Mouse (Mus musculus): ENCODE results near the gene Bckdk. TPM values are rescaled to one million over a fixed set of nuclear protein-coding genes. Genes with fewer than 3 reads are reported as not detected.
"Not testable (repeated sequence)": the region's sequence is repeated elsewhere in the genome, so short reads cannot be mapped to it uniquely, and the experiment has no call there.

The Bckdk gene
- polyA plus RNA-seq, 1 experiment: 57.3 TPM

DNA sequence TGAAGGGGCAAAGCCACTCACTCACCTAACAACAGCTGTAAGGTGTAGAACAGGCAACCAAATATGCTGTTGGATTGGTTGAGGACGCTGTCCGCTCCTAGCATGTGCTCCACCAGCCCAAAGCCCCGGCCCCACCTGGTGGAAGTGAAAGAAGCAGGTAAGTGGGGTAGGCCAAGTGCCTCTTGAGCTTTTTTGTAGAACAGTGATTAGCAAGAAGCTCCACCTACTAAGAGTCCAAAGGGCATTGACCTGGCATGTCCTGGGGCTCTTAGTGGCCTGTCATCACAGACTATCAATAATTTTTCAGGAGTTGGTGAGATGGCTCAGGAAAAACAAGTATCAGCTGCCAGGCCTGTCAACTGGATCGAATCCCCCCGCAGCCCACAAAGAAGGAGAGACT is 9.4 kb upstream of the Bckdk start:
- peak overlapping the region; percentile 64 for H3K4me3 ChIP-seq (ENCODE audit: insufficient read depth, low read length)
- H3K4me1 ChIP-seq (ENCODE audit: control insufficient read depth, insufficient read depth, low read length): no peaks in the 10 kb centered on the region
- TF ChIP-seq POLR2A (IDR thresholded peaks at IDR 0.05; ENCODE audit: low read depth, low read length): no peak
- no peak for TF ChIP-seq CTCF (IDR thresholded peaks at IDR 0.05; ENCODE audit: borderline replicate concordance, insufficient read depth, low read length)
- H3K27ac ChIP-seq (ENCODE audit: insufficient read depth, low read length): no peak overlapping the region

GRCm38 (mm10) chr7:127895442-127895841 is 8.4 kb upstream of the Bckdk start, which contains the start of the genes Gm21974 and Vkorc1:
Gm21974 (minus strand) TSS chr7:127895454.
Vkorc1 (minus strand) TSS chr7:127895617.
- peak; percentile 91 for TF ChIP-seq POLR2A (IDR thresholded peaks at IDR 0.05; ENCODE audit: low read depth, low read length)
- peak; percentile 73; the same call in 1 of the 2 replicates for TF ChIP-seq CTCF (IDR thresholded peaks at IDR 0.05; ENCODE audit: borderline replicate concordance, insufficient read depth, low read length)
- Histone ChIP-seq H3K4me3 (ENCODE audit: insufficient read depth, low read length) (peak within 1 kb of the TSS; percentile 64), H3K4me1 (ENCODE audit: control insufficient read depth, insufficient read depth, low read length) (no peaks in the 10 kb centered on the region), H3K27ac (ENCODE audit: insufficient read depth, low read length) (no peak within 1 kb of the TSS; the same call in 1 of the 2 replicates)

GRCm38 (mm10) chr7:127895891-127896290 is 8.0 kb upstream of the Bckdk start:
- not testable (repeated sequence) for H3K4me1 ChIP-seq (ENCODE audit: control insufficient read depth, insufficient read depth, low read length); H3K4me3 ChIP-seq (ENCODE audit: insufficient read depth, low read length); H3K27ac ChIP-seq (ENCODE audit: insufficient read depth, low read length)

DNA sequence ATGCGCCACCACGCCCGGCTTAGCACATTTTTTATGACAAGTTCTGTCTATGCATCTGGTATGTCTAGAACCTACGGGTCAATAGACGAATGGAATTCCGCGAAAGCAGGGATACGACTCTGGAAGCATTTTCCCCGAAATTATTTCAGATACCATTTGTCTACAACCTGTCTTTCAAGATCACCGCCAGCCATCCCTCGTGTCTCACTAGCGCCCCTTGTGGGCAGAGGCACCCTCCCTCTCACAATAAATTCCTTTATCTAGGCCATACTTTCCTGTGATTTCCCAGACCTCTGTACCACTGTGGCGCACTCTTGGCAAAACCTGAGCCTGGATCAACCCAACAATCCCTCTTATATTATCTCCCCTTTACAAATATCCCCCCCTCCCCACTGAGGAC is 7.5 kb upstream of the Bckdk start:
- no peaks in the 10 kb centered on the region for H3K4me1 ChIP-seq (ENCODE audit: control insufficient read depth, insufficient read depth, low read length)
- H3K4me3 ChIP-seq (ENCODE audit: insufficient read depth, low read length): no peak overlapping the region
- TF ChIP-seq POLR2A (IDR thresholded peaks at IDR 0.05; ENCODE audit: low read depth, low read length) (no peak), CTCF (IDR thresholded peaks at IDR 0.05; ENCODE audit: borderline replicate concordance, insufficient read depth, low read length) (peak; percentile 55; the same call in 1 of the 2 replicates)
- H3K27ac ChIP-seq (ENCODE audit: insufficient read depth, low read length): no peak overlapping the region

- no peak overlapping the region for H3K27ac ChIP-seq (ENCODE audit: insufficient read depth, low read length)
- TF ChIP-seq POLR2A (IDR thresholded peaks at IDR 0.05; ENCODE audit: low read depth, low read length): no peak
- no peak for TF ChIP-seq CTCF (IDR thresholded peaks at IDR 0.05; ENCODE audit: borderline replicate concordance, insufficient read depth, low read length)
- no peaks in the 10 kb centered on the region for H3K4me1 ChIP-seq (ENCODE audit: control insufficient read depth, insufficient read depth, low read length)
- H3K4me3 ChIP-seq (ENCODE audit: insufficient read depth, low read length): no peak overlapping the region
Measured at GRCm38 (mm10) chr7:127897542-127897941, 6.3 kb upstream of the Bckdk start.

GRCm38 (mm10) chr7:127898179-127898956 is 5.5 kb upstream of the Bckdk start:
- Histone ChIP-seq H3K4me1 (ENCODE audit: control insufficient read depth, insufficient read depth, low read length) (no peaks in the 10 kb centered on the region), H3K4me3 (ENCODE audit: insufficient read depth, low read length) (no peak overlapping the region), H3K27ac (ENCODE audit: insufficient read depth, low read length) (no peak overlapping the region)
- TF ChIP-seq POLR2A (IDR thresholded peaks at IDR 0.05; ENCODE audit: low read depth, low read length): no peak
- TF ChIP-seq CTCF (IDR thresholded peaks at IDR 0.05; ENCODE audit: borderline replicate concordance, insufficient read depth, low read length): no peak

- TF ChIP-seq CTCF (IDR thresholded peaks at IDR 0.05; ENCODE audit: borderline replicate concordance, insufficient read depth, low read length) (no peak), POLR2A (IDR thresholded peaks at IDR 0.05; ENCODE audit: low read depth, low read length) (no peak)
- Histone ChIP-seq H3K4me3 (ENCODE audit: insufficient read depth, low read length) (no peak overlapping the region), H3K27ac (ENCODE audit: insufficient read depth, low read length) (no peak overlapping the region)
Measured at GRCm38 (mm10) chr7:127899997-127900396, 3.9 kb upstream of the Bckdk start.

GRCm38 (mm10) chr7:127901772-127902171 is 2.1 kb upstream of the Bckdk start:
- Histone ChIP-seq H3K4me1 (ENCODE audit: control insufficient read depth, insufficient read depth, low read length) (no peaks in the 10 kb centered on the region), H3K4me3 (ENCODE audit: insufficient read depth, low read length) (no peak overlapping the region), H3K27ac (ENCODE audit: insufficient read depth, low read length) (no peak overlapping the region)
- TF ChIP-seq CTCF (IDR thresholded peaks at IDR 0.05; ENCODE audit: borderline replicate concordance, insufficient read depth, low read length) (no peak), POLR2A (IDR thresholded peaks at IDR 0.05; ENCODE audit: low read depth, low read length) (no peak)

More at GRCm38 (mm10) chr7:127899997-127900396, 3.9 kb upstream of the Bckdk start:
- no peaks in the 10 kb centered on the region for H3K4me1 ChIP-seq (ENCODE audit: control insufficient read depth, insufficient read depth, low read length)

GRCm38 (mm10) chr7:127907939-127908338 is 4.1 kb downstream of the Bckdk start:
- H3K4me1 ChIP-seq (ENCODE audit: control insufficient read depth, insufficient read depth, low read length): no peaks in the 10 kb centered on the region
- TF ChIP-seq POLR2A (IDR thresholded peaks at IDR 0.05; ENCODE audit: low read depth, low read length): no peak
- no peak for TF ChIP-seq CTCF (IDR thresholded peaks at IDR 0.05; ENCODE audit: borderline replicate concordance, insufficient read depth, low read length)
- no peak overlapping the region for H3K4me3 ChIP-seq (ENCODE audit: insufficient read depth, low read length)
- no peak overlapping the region for H3K27ac ChIP-seq (ENCODE audit: insufficient read depth, low read length)

DNA sequence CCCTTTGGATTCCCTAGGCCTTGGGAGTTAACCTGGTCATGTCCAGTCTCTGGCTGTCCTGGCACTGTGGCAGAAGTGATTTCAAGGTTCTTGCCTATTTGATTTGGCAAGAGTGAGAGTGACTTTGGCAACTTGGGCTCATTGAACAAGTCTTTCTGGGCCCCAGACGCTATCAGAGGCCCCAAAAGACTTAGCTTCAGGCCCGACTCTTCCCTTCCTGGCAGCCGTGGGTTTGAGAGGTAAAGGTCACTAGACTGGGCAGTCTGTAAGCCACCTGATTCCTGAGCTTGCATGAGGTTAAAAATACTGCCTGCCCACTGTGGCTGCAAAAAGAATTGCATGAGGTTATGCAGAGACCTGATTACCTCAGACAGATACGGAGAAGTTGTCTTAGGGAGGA is 4.8 kb downstream of the Bckdk start:
- Histone ChIP-seq H3K27ac (ENCODE audit: insufficient read depth, low read length) (no peak overlapping the region), H3K4me1 (ENCODE audit: control insufficient read depth, insufficient read depth, low read length) (no peaks in the 10 kb centered on the region), H3K4me3 (ENCODE audit: insufficient read depth, low read length) (no peak overlapping the region)
- TF ChIP-seq POLR2A (IDR thresholded peaks at IDR 0.05; ENCODE audit: low read depth, low read length) (no peak), CTCF (IDR thresholded peaks at IDR 0.05; ENCODE audit: borderline replicate concordance, insufficient read depth, low read length) (no peak)

All from embryonic fibroblast, embryonic 13.5 days (primary cell).